Mouse (Mus musculus) forebrain, embryonic 16.5 days (tissue): ENCODE measurements around the gene Actl7b. TPM values are rescaled to one million over a fixed set of nuclear protein-coding genes. Genes with fewer than 3 reads are reported as not detected.

Source experiments
- ATAC-seq: fragments of 200-750 bp; cut with Nextera tagmentation; 2 replicates; pipeline ENCODE4 v1.8.0; 2017; ENCODE audit warnings: mild to moderate bottlenecking, moderate library complexity
- H3K27ac ChIP-seq: fragments of 300-500 bp; sonication (generic); 2 replicates; pipeline ENCODE4 v1.5.1; 2014; ENCODE audit warnings: low read length, control low read depth
- H3K27me3 ChIP-seq: fragments of 300-500 bp; sonication (generic); replicated peaks from 2 replicates; pipeline ENCODE4 v1.6.1; 2014; ENCODE audit warnings: low read length; ENCODE audit not compliant: control insufficient read depth, insufficient read depth
- H3K36me3 ChIP-seq: fragments of 300-500 bp; sonication (generic); 2 replicates; pipeline ENCODE4 v1.6.1; 2014; ENCODE audit not compliant: control insufficient read depth, insufficient read depth
- H3K4me1 ChIP-seq: fragments of 300-500 bp; sonication (generic); replicated peaks from 2 replicates; pipeline ENCODE4 v1.6.1; 2014; ENCODE audit warnings: low read length; ENCODE audit not compliant: control insufficient read depth, insufficient read depth
- H3K4me2 ChIP-seq: fragments of 300-500 bp; sonication (generic); 2 replicates; pipeline ENCODE4 v1.6.1; 2014; ENCODE audit warnings: mild to moderate bottlenecking, low read length, control low read depth
- H3K4me3 ChIP-seq: fragments of 300-500 bp; sonication (generic); replicated peaks from 2 replicates; pipeline ENCODE4 v1.5.1; 2014; ENCODE audit warnings: mild to moderate bottlenecking, low read length, control low read depth
- H3K9ac ChIP-seq: fragments of 300-500 bp; sonication (generic); replicated peaks from 2 replicates; pipeline ENCODE4 v1.6.1; 2014; ENCODE audit warnings: low read depth, low read length, control low read depth
- H3K9me3 ChIP-seq: fragments of 300-500 bp; sonication (generic); 2 replicates; pipeline ENCODE4 v1.6.1; 2016; ENCODE audit warnings: low read length; ENCODE audit not compliant: control insufficient read depth
- WGBS: fragments of 180-500 bp; shearing (Covaris S2); extraction: QIAGEN DNeasy Blood & Tissue Kit; methylation state at CpG from one replicate; pipeline ENCODE4 v1.1.7; 2014; 5-methylcytosine and 5-hydroxymethylcytosine counted together
- polyA plus RNA-seq: library from polyadenylated mRNA; unstranded; fragments of >200 nt; fragmentation: Nextera tagmentation; extraction: Ambion mirVana; gene quantifications from 2 replicates; pipeline ENCODE4 v1.2.1, GENCODE M21; 2015

The Actl7b gene
- polyA plus RNA-seq, 1 experiment from 2014 or later, result not detected

DNA sequence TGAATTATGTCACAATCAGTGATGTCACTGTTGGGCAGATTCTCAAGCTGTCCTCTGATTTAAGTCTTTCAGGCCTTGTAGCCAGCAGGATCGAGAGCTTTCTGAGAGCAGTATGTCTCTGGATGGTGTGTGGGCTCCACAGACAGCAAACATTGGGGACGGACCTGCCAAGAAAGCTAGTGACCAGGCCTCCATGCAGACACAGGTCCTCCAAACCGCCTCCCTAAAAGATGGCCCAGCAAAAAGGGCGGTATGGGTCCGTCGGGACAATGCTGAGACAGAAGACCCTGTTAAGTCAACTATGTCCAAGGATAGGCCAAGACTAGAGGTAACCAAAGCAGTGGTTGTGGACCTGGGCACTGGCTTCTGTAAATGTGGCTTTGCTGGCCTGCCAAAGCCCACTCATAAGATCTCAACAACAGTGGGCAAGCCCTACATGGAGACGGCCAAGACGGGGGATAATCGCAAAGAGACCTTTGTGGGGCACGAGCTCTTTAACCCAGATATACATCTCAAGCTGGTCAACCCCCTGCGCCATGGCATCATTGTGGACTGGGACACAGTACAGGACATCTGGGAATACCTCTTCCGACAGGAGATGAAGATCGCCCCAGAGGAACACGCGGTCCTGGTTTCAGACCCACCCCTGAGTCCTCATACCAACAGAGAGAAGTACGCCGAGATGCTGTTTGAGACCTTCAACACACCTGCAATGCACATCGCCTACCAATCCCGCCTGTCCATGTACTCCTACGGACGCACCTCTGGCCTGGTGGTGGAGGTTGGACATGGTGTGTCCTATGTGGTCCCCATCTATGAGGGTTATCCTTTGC lies 2.3 kb upstream of the Actl7b start, which contains the start of gene Actl7a:
TSS of gene Actl7a (plus strand) at position 51 of the 833 bp plus-strand sequence.
- H3K36me3 ChIP-seq, result peaks cover 8% of the 10 kb centered on the region
- no peak for ATAC-seq
- no peaks in the 10 kb centered on the region for H3K9me3 ChIP-seq
- no peaks in the 10 kb centered on the region for H3K27me3 ChIP-seq
- H3K27ac ChIP-seq, result no peak within 1 kb of the TSS
- no peak within 1 kb of the TSS for H3K9ac ChIP-seq
- H3K4me1 ChIP-seq, result no peaks in the 10 kb centered on the region
- no peak within 1 kb of the TSS for H3K4me3 ChIP-seq
- 95% methylated on average over 21 of the region's 21 CpGs for WGBS
- no peak within 1 kb of the TSS for H3K4me2 ChIP-seq

- H3K4me2 ChIP-seq, result no peak overlapping the region
- H3K4me1 ChIP-seq, result no peaks in the 10 kb centered on the region
- no peaks in the 10 kb centered on the region for H3K27me3 ChIP-seq
- H3K36me3 ChIP-seq, result peaks cover 8% of the 10 kb centered on the region
- H3K4me3 ChIP-seq, result no peak overlapping the region
- H3K27ac ChIP-seq, result no peak overlapping the region
- 87% methylated on average over 4 of the region's 4 CpGs for WGBS
- no peak for ATAC-seq
- H3K9me3 ChIP-seq, result no peaks in the 10 kb centered on the region
- H3K9ac ChIP-seq, result no peak overlapping the region
Observed at GRCm38 (mm10) chr4:56742698-56743097, 1.5 kb upstream of the Actl7b start.

DNA sequence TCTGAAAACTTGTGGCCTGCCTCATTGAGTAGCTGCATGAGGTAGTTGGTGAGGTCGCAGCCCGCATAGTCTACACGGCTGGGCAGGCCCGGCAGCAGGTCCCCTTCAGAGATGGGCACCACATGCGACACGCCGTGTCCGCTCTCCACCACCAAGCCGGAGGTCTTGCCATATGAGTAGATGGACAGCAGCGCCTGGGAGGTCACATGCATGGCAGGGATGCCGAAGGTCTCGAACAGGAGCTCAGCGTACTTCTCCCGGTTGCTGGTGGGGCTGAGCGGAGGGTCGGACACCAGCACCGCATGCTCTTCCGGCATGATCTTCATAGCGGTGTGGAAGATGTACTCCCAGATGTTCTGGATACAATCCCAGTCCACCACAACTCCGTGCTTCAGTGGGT lies 632 bp downstream of the Actl7b start:
- H3K9ac ChIP-seq, result no peak overlapping the region
- H3K36me3 ChIP-seq, result peaks cover 8% of the 10 kb centered on the region
- no peaks in the 10 kb centered on the region for H3K9me3 ChIP-seq
- 96% methylated on average over 20 of the region's 20 CpGs for WGBS
- H3K27ac ChIP-seq, result no peak overlapping the region
- H3K4me3 ChIP-seq, result no peak overlapping the region
- H3K4me2 ChIP-seq, result no peak overlapping the region
- no peak for ATAC-seq
- H3K27me3 ChIP-seq, result no peaks in the 10 kb centered on the region
- H3K4me1 ChIP-seq, result no peaks in the 10 kb centered on the region

DNA sequence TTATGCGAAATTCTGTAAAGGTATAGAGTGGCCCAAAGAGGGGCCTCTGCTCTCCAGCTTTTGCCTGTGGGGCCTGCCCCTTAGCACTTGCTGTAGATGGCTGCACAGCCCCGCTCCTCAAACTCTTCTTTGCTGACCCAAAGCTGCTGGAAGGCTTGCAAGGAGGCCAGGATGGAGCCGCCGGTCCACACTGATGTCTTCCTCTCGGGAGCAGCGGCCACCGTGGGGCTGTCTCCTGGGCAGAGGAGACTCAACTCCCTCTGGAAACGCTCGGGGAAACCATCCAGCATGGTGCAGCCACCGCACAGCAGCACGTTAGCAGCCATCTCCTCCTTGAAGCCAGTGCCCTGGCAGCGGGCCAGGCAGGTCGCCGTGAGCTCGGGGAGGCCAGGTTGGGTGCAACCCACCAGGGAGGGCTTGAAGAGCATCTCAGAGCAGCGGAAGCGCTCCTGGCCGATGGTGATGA lies 1.2 kb downstream of the Actl7b start, which contains the start of gene Gm26657:
TSS of gene Gm26657 (plus strand) at position 51 of the 466 bp plus-strand sequence.
- Histone ChIP-seq H3K4me1 (no peaks in the 10 kb centered on the region), H3K36me3 (peaks cover 8% of the 10 kb centered on the region), H3K9ac (no peak within 1 kb of the TSS), H3K27ac (no peak within 1 kb of the TSS), H3K27me3 (no peaks in the 10 kb centered on the region), H3K9me3 (no peaks in the 10 kb centered on the region), H3K4me3 (no peak within 1 kb of the TSS), H3K4me2 (no peak within 1 kb of the TSS)
- WGBS, result 92% methylated on average over 18 of the region's 18 CpGs
- no peak for ATAC-seq

DNA sequence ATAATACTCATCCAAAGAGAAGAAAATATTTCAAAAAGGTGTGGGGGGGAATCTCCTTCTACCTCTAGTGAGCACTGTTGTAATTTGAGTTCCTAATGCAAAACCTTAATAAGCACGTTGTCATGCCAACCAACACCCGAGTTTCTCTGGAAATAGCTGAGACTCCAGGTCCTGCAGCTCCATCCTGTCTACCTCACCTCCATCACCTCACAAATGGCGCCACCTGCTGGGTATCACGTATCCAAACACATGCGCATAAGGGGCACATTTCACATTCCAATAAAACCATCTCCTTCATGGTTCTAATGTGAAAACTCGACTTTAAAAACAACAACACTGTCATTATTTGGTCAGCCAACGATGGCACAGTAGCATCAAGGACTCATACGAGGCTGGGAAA lies 15.4 kb downstream of the Actl7b start:
- H3K27ac ChIP-seq, result no peak overlapping the region
- H3K9ac ChIP-seq, result no peak overlapping the region
- no peak for ATAC-seq
- 60% methylated on average over 8 of the region's 8 CpGs for WGBS
- H3K4me2 ChIP-seq, result no peak overlapping the region
- no peaks in the 10 kb centered on the region for H3K4me1 ChIP-seq
- H3K9me3 ChIP-seq, result 0 out of 2 replicates have a peak, but pooled peaks cover 6% of the 10 kb centered on the region
- H3K4me3 ChIP-seq, result no peak overlapping the region
- no peaks in the 10 kb centered on the region for H3K27me3 ChIP-seq
- H3K36me3 ChIP-seq, result no peaks in the 10 kb centered on the region

- Histone ChIP-seq H3K9ac (no peak overlapping the region), H3K4me3 (no peak overlapping the region), H3K4me2 (no peak overlapping the region), H3K27me3 (no peaks in the 10 kb centered on the region), H3K9me3 (0 out of 2 replicates have a peak, but pooled peaks cover 6% of the 10 kb centered on the region), H3K36me3 (no peaks in the 10 kb centered on the region), H3K27ac (no peak overlapping the region), H3K4me1 (no peaks in the 10 kb centered on the region)
- WGBS, result 94% methylated on average over 6 of the region's 6 CpGs
- ATAC-seq, result no peak
Observed at GRCm38 (mm10) chr4:56723237-56723636, 18.0 kb downstream of the Actl7b start.

GRCm38 (mm10) chr4:56722346-56722745 lies 18.9 kb downstream of the Actl7b start:
- Histone ChIP-seq H3K36me3 (no peaks in the 10 kb centered on the region), H3K4me3 (no peak overlapping the region), H3K9ac (no peak overlapping the region), H3K27me3 (no peaks in the 10 kb centered on the region), H3K4me1 (no peaks in the 10 kb centered on the region), H3K9me3 (0 out of 2 replicates have a peak, but pooled peaks cover 4% of the 10 kb centered on the region), H3K4me2 (no peak overlapping the region), H3K27ac (no peak overlapping the region)
- WGBS, result 63% methylated on average over 6 of the region's 6 CpGs
- no peak for ATAC-seq

DNA sequence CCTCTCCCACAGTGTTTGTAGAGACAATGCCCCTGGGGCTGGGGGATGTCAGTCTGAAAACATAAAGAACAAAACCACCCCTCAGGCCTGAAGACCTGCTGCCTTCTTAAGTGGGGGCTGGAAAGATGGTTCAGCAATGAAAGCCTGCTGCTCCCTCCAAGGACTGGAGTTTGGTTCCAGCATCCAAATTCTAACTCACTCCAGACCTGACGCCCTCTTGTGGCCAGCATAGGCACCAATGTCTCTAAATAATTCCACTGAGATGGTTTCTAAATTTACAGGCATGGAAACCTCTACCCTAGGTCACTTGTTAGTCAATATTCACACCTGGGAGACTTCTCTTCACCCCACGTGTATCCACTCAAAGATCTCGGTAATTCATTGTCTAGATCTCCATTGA lies 19.8 kb downstream of the Actl7b start:
- no peak for ATAC-seq
- Histone ChIP-seq H3K4me2 (no peak overlapping the region), H3K9me3 (no peaks in the 10 kb centered on the region), H3K36me3 (no peaks in the 10 kb centered on the region), H3K4me1 (no peaks in the 10 kb centered on the region), H3K9ac (no peak overlapping the region), H3K27ac (no peak overlapping the region), H3K27me3 (no peaks in the 10 kb centered on the region), H3K4me3 (no peak overlapping the region)
- WGBS, result 32% methylated on average over 3 of the region's 3 CpGs

GRCm38 (mm10) chr4:56720403-56720802 lies 20.8 kb downstream of the Actl7b start:
- Histone ChIP-seq H3K36me3 (no peaks in the 10 kb centered on the region), H3K27ac (no peak overlapping the region), H3K4me1 (no peaks in the 10 kb centered on the region), H3K9me3 (no peaks in the 10 kb centered on the region), H3K4me3 (no peak overlapping the region), H3K4me2 (no peak overlapping the region), H3K27me3 (no peaks in the 10 kb centered on the region), H3K9ac (no peak overlapping the region)
- no peak for ATAC-seq
- WGBS, result 84% methylated on average over 9 of the region's 9 CpGs
